Mouse (Mus musculus) erythroblast, embryonic 14.5 days (primary cell): ENCODE data around the gene Podn.

Experiments
- GATA1 ChIP-seq: IDR thresholded peaks from 2 replicates; pipeline ENCODE4 v1.6.1; 2012; ENCODE audit warnings: low read length, inconsistent platforms, mixed read lengths
- TAL1 ChIP-seq: IDR thresholded peaks from 3 replicates; pipeline ENCODE4 v1.6.1; 2012; ENCODE audit warnings: low read length, inconsistent platforms, mixed read lengths

GRCm38 (mm10) chr4:108015067-108015765 is 81.0 kb downstream of the Podn start:
- TF ChIP-seq GATA1 (no peak), TAL1 (no peak)
